Mouse (Mus musculus) neural tube, embryonic 15.5 days (tissue): ENCODE data around the gene Rab22a. TPM values are rescaled to one million over a fixed set of nuclear protein-coding genes. Genes with fewer than 3 reads are reported as not detected.
A peak's percentile ranks its signal among the peaks of the same experiment; 100 is the strongest.

Experiments
- ATAC-seq: fragments of 200-750 bp; cut with Nextera tagmentation; 2 replicates; pipeline ENCODE4 v1.8.0; 2017; ENCODE audit warnings: mild to moderate bottlenecking, moderate TSS enrichment, moderate library complexity; ENCODE audit not compliant: low FRiP score
- H3K27ac ChIP-seq: fragments of 300-500 bp; sonication (generic); replicated peaks from 2 replicates; pipeline ENCODE4 v1.5.1; 2015; ENCODE audit warnings: mild to moderate bottlenecking, inconsistent platforms
- H3K27me3 ChIP-seq: fragments of 300-500 bp; sonication (generic); replicated peaks from 2 replicates; pipeline ENCODE4 v1.6.1; 2015; ENCODE audit warnings: inconsistent platforms
- H3K36me3 ChIP-seq: fragments of 300-500 bp; sonication (generic); 2 replicates; pipeline ENCODE4 v1.6.1; 2015; ENCODE audit warnings: inconsistent platforms
- H3K4me1 ChIP-seq: fragments of 300-500 bp; sonication (generic); 2 replicates; pipeline ENCODE4 v1.6.1; 2015; ENCODE audit warnings: inconsistent platforms
- H3K4me2 ChIP-seq: fragments of 300-500 bp; sonication (generic); 2 replicates; pipeline ENCODE4 v1.6.1; 2015; ENCODE audit warnings: inconsistent platforms, mild to moderate bottlenecking, moderate library complexity
- H3K4me3 ChIP-seq: fragments of 300-500 bp; sonication (generic); replicated peaks from 2 replicates; pipeline ENCODE4 v1.5.1; 2015; ENCODE audit warnings: mild to moderate bottlenecking, inconsistent platforms
- H3K9ac ChIP-seq: fragments of 300-500 bp; sonication (generic); replicated peaks from 2 replicates; pipeline ENCODE4 v1.6.1; 2015; ENCODE audit warnings: mild to moderate bottlenecking, inconsistent platforms
- H3K9me3 ChIP-seq: fragments of 300-500 bp; sonication (generic); replicated peaks from 2 replicates; pipeline ENCODE4 v1.6.1; 2016; ENCODE audit warnings: inconsistent platforms
- whole genome bisulfite sequencing: fragments of 180-500 bp; shearing (Covaris S2); methylation state at CpG from one replicate; pipeline ENCODE4 v1.1.7; 2015; ENCODE audit warnings: mixed read lengths; 5-methylcytosine and 5-hydroxymethylcytosine counted together
- polyA plus RNA-seq: library from polyadenylated mRNA; unstranded; fragments of >200 nt; fragmentation: Nextera tagmentation; extraction: Ambion mirVana; gene quantifications from 2 replicates; pipeline ENCODE4 v1.2.1, GENCODE M21; 2015

Rab22a gene
- polyA plus RNA-seq, 1 experiment from 2014 or later, result 30.9 TPM

GRCm38 (mm10) chr2:173673469-173673868 is 13.9 kb downstream of the Rab22a start:
- H3K9ac ChIP-seq, result no peak overlapping the region
- H3K36me3 ChIP-seq, result no peaks in the 10 kb centered on the region
- no peak overlapping the region for H3K4me2 ChIP-seq
- no peak for ATAC-seq
- 87% methylated on average over 1 of the region's 1 CpGs for WGBS
- H3K4me3 ChIP-seq, result no peak overlapping the region
- peaks cover 12% of the 10 kb centered on the region; the same call in 1 of the 2 replicates for H3K4me1 ChIP-seq
- H3K9me3 ChIP-seq, result no peaks in the 10 kb centered on the region
- H3K27me3 ChIP-seq, result no peaks in the 10 kb centered on the region
- no peak overlapping the region for H3K27ac ChIP-seq

GRCm38 (mm10) chr2:173678593-173678992 is 19.0 kb downstream of the Rab22a start:
- Histone ChIP-seq H3K36me3 (no peaks in the 10 kb centered on the region), H3K27ac (no peak overlapping the region), H3K9ac (no peak overlapping the region), H3K4me1 (0 out of 2 replicates have a peak, but pooled peaks cover 3% of the 10 kb centered on the region), H3K9me3 (no peaks in the 10 kb centered on the region), H3K4me2 (no peak overlapping the region), H3K27me3 (no peaks in the 10 kb centered on the region), H3K4me3 (no peak overlapping the region)
- ATAC-seq, result no peak
- 98% methylated on average over 2 of the region's 2 CpGs for WGBS

- WGBS, result 74% methylated on average over 3 of the region's 3 CpGs
- no peak for ATAC-seq
- Histone ChIP-seq H3K4me2 (no peak overlapping the region), H3K4me3 (no peak overlapping the region), H3K4me1 (0 out of 2 replicates have a peak, but pooled peaks cover 3% of the 10 kb centered on the region), H3K27ac (no peak overlapping the region), H3K27me3 (no peaks in the 10 kb centered on the region), H3K9me3 (no peaks in the 10 kb centered on the region), H3K9ac (no peak overlapping the region), H3K36me3 (no peaks in the 10 kb centered on the region)
Measured at GRCm38 (mm10) chr2:173679217-173679616, 19.7 kb downstream of the Rab22a start.

GRCm38 (mm10) chr2:173680153-173680552 is 20.6 kb downstream of the Rab22a start:
- ATAC-seq, result no peak

GRCm38 (mm10) chr2:173682773-173683172 is 23.2 kb downstream of the Rab22a start:
- H3K4me2 ChIP-seq, result no peak overlapping the region
- ATAC-seq, result no peak
- H3K27me3 ChIP-seq, result no peaks in the 10 kb centered on the region
- H3K9me3 ChIP-seq, result no peaks in the 10 kb centered on the region
- H3K27ac ChIP-seq, result no peak overlapping the region
- no peak overlapping the region for H3K4me3 ChIP-seq
- 42% methylated on average over 10 of the region's 10 CpGs for WGBS
- H3K4me1 ChIP-seq, result peaks cover 16% of the 10 kb centered on the region
- H3K9ac ChIP-seq, result no peak overlapping the region
- no peaks in the 10 kb centered on the region for H3K36me3 ChIP-seq

More at GRCm38 (mm10) chr2:173680153-173680552, 20.6 kb downstream of the Rab22a start:
- Histone ChIP-seq H3K4me2 (no peak overlapping the region), H3K4me1 (0 out of 2 replicates have a peak, but pooled peaks cover 3% of the 10 kb centered on the region), H3K27ac (no peak overlapping the region), H3K4me3 (no peak overlapping the region), H3K9me3 (no peaks in the 10 kb centered on the region), H3K9ac (no peak overlapping the region), H3K27me3 (no peaks in the 10 kb centered on the region), H3K36me3 (no peaks in the 10 kb centered on the region)
- 83% methylated on average over 1 of the region's 1 CpGs for WGBS

GRCm38 (mm10) chr2:173685781-173686361 is 26.3 kb downstream of the Rab22a start:
- Histone ChIP-seq H3K27me3 (no peaks in the 10 kb centered on the region), H3K9me3 (no peaks in the 10 kb centered on the region), H3K36me3 (peaks cover 6% of the 10 kb centered on the region; the same call in 1 of the 2 replicates), H3K4me1 (peaks cover 17% of the 10 kb centered on the region), H3K4me2 (no peak overlapping the region), H3K4me3 (no peak overlapping the region), H3K9ac (no peak overlapping the region), H3K27ac (no peak overlapping the region)
- no peak for ATAC-seq
- WGBS, result 92% methylated on average over 3 of the region's 3 CpGs

- H3K4me2 ChIP-seq, result no peak overlapping the region
- WGBS, result 85% methylated on average over 5 of the region's 5 CpGs
- no peak overlapping the region for H3K9ac ChIP-seq
- no peak for ATAC-seq
- H3K9me3 ChIP-seq, result no peaks in the 10 kb centered on the region
- peaks cover 21% of the 10 kb centered on the region for H3K4me1 ChIP-seq
- H3K36me3 ChIP-seq, result peaks cover 6% of the 10 kb centered on the region; the same call in 1 of the 2 replicates
- H3K27me3 ChIP-seq, result no peaks in the 10 kb centered on the region
- H3K4me3 ChIP-seq, result no peak overlapping the region
- no peak overlapping the region for H3K27ac ChIP-seq
Measured at GRCm38 (mm10) chr2:173687363-173687762, 27.8 kb downstream of the Rab22a start.

- Histone ChIP-seq H3K4me2 (no peak overlapping the region), H3K36me3 (peaks cover 6% of the 10 kb centered on the region; the same call in 1 of the 2 replicates), H3K27me3 (no peaks in the 10 kb centered on the region), H3K4me1 (peaks cover 18% of the 10 kb centered on the region), H3K9ac (no peak overlapping the region), H3K9me3 (no peaks in the 10 kb centered on the region), H3K4me3 (no peak overlapping the region), H3K27ac (no peak overlapping the region)
- ATAC-seq, result no peak
Measured at GRCm38 (mm10) chr2:173689835-173690234, 30.3 kb downstream of the Rab22a start.

- H3K9me3 ChIP-seq, result no peaks in the 10 kb centered on the region
- no peaks in the 10 kb centered on the region for H3K27me3 ChIP-seq
- H3K36me3 ChIP-seq, result peaks cover 12% of the 10 kb centered on the region
- H3K4me2 ChIP-seq, result no peak overlapping the region
- H3K4me1 ChIP-seq, result peaks cover 11% of the 10 kb centered on the region
- no peak overlapping the region for H3K9ac ChIP-seq
- no peak for ATAC-seq
- H3K27ac ChIP-seq, result 0 out of 2 replicates have a peak overlapping the region, but pooled peaks have one; percentile 19
- no peak overlapping the region for H3K4me3 ChIP-seq
- 85% methylated on average over 6 of the region's 6 CpGs for WGBS
Measured at GRCm38 (mm10) chr2:173691748-173692147, 32.2 kb downstream of the Rab22a start.

GRCm38 (mm10) chr2:173692693-173693092 is 33.1 kb downstream of the Rab22a start:
- Histone ChIP-seq H3K4me3 (no peak overlapping the region), H3K27me3 (no peaks in the 10 kb centered on the region), H3K9me3 (no peaks in the 10 kb centered on the region), H3K36me3 (peaks cover 20% of the 10 kb centered on the region), H3K4me1 (peaks cover 6% of the 10 kb centered on the region), H3K4me2 (no peak overlapping the region), H3K27ac (no peak overlapping the region), H3K9ac (no peak overlapping the region)
- no peak for ATAC-seq
- 77% methylated on average over 2 of the region's 2 CpGs for WGBS

- Histone ChIP-seq H3K36me3 (peaks cover 38% of the 10 kb centered on the region), H3K4me1 (peaks cover 23% of the 10 kb centered on the region), H3K4me3 (no peak overlapping the region), H3K9ac (no peak overlapping the region), H3K27ac (no peak overlapping the region), H3K4me2 (no peak overlapping the region), H3K27me3 (no peaks in the 10 kb centered on the region), H3K9me3 (no peaks in the 10 kb centered on the region)
- 88% methylated on average over 3 of the region's 3 CpGs for WGBS
- no peak for ATAC-seq
Measured at GRCm38 (mm10) chr2:173698850-173699249, 39.3 kb downstream of the Rab22a start.

GRCm38 (mm10) chr2:173702096-173702866 is 42.7 kb downstream of the Rab22a start:
- Histone ChIP-seq H3K27ac (peak overlapping the region; percentile 60), H3K9ac (no peak overlapping the region)

More at GRCm38 (mm10) chr2:173702096-173702866, 42.7 kb downstream of the Rab22a start:
- no peak overlapping the region for H3K4me2 ChIP-seq
- ATAC-seq, result peak; percentile 61
- no peaks in the 10 kb centered on the region for H3K9me3 ChIP-seq
- WGBS, result 45% methylated on average over 16 of the region's 16 CpGs
- H3K4me1 ChIP-seq, result peaks cover 35% of the 10 kb centered on the region
- H3K27me3 ChIP-seq, result no peaks in the 10 kb centered on the region
- H3K4me3 ChIP-seq, result no peak overlapping the region
- peaks cover 32% of the 10 kb centered on the region for H3K36me3 ChIP-seq
